Mouse (Mus musculus) kidney, postnatal 0 days (tissue): ENCODE data around the gene Mgat1. TPM values are rescaled to one million over a fixed set of nuclear protein-coding genes. Genes with fewer than 3 reads are reported as not detected.

Experiments
- ATAC-seq: fragments of 200-750 bp; cut with Nextera tagmentation; replicated peaks from 2 replicates; pipeline ENCODE4 v1.8.0; 2017; ENCODE audit warnings: low read depth, moderate number of reproducible peaks, moderate TSS enrichment, moderate library complexity; ENCODE audit not compliant: low FRiP score
- DNase-seq: peaks from one replicate; pipeline ENCODE4 v3.0.0-alpha.2; 2016; ENCODE audit warnings: low spot score
- H3K27ac ChIP-seq: fragments of 300-500 bp; sonication (generic); 2 replicates; pipeline ENCODE4 v1.5.1; 2014; ENCODE audit warnings: mild to moderate bottlenecking
- H3K27me3 ChIP-seq: fragments of 300-500 bp; sonication (generic); 2 replicates; pipeline ENCODE4 v1.6.1; 2014; ENCODE audit warnings: low read length, mixed read lengths; ENCODE audit not compliant: insufficient read depth
- H3K36me3 ChIP-seq: fragments of 300-500 bp; sonication (generic); 2 replicates; pipeline ENCODE4 v1.6.1; 2014; ENCODE audit warnings: low read length, mixed read lengths; ENCODE audit not compliant: insufficient read depth
- H3K4me1 ChIP-seq: fragments of 300-500 bp; sonication (generic); replicated peaks from 2 replicates; pipeline ENCODE4 v1.6.1; 2014; ENCODE audit warnings: antibody characterized with exemption, low read length, mixed read lengths; ENCODE audit not compliant: insufficient read depth
- H3K4me2 ChIP-seq: fragments of 300-500 bp; sonication (generic); 2 replicates; pipeline ENCODE4 v1.6.1; 2014; ENCODE audit warnings: mild to moderate bottlenecking, low read length, moderate library complexity, mixed read lengths
- H3K4me3 ChIP-seq: fragments of 300-500 bp; sonication (generic); replicated peaks from 2 replicates; pipeline ENCODE4 v1.5.1; 2014; ENCODE audit warnings: low read depth, low read length
- H3K9ac ChIP-seq: fragments of 300-500 bp; sonication (generic); 2 replicates; pipeline ENCODE4 v1.6.1; 2014; ENCODE audit warnings: low read depth, low read length
- H3K9me3 ChIP-seq: fragments of 300-500 bp; sonication (generic); replicated peaks from 2 replicates; pipeline ENCODE4 v1.6.1; 2016; ENCODE audit warnings: low read length, inconsistent platforms, mixed read lengths
- CTCF ChIP-seq: IDR thresholded peaks from 2 replicates; pipeline ENCODE4 v1.5.1; 2016; ENCODE audit warnings: antibody characterized with exemption, low read depth, mild to moderate bottlenecking, moderate library complexity
- whole genome bisulfite sequencing: fragments of 180-500 bp; shearing (Covaris S2); extraction: QIAGEN DNeasy Blood & Tissue Kit; methylation state at CpG from one replicate; pipeline ENCODE4 v1.1.7; 2014; 5-methylcytosine and 5-hydroxymethylcytosine counted together
- polyA plus RNA-seq: library from polyadenylated mRNA; unstranded; fragments of >200 nt; fragmentation: Nextera tagmentation; extraction: Ambion mirVana; gene quantifications from 2 replicates; pipeline ENCODE4 v1.2.1, GENCODE M21; 2015

Mgat1 gene
- polyA plus RNA-seq, 1 experiment from 2014 or later: 75.2 TPM

DNA sequence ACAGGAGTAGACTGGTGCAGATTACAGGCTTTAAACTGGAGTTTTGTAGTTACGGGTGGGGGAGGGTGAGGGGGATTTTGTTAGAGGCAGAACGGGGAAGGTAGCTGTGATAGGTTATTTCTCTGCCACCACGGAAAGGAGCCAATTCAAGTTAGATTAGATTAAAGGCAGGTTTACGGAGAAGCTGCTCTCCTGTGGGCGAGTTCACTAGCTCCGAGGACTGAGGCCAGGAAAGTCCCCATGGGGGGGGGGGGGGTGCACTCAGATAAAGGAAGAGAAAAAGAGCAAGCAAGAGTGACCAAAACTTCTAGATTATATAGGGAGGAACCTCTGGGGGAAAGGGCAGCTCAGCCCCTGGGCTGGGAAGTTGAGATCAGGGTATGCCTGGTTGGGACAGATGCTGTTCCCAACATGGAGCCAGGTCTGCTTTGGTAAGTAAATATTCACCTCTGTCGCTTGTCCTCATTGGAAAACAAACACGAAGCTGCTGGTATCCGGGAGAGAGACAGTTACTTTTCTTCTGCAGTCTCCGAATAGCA lies 41.4 kb upstream of the Mgat1 start:
- no peak for TF ChIP-seq CTCF
- DNase-seq (no peak), ATAC-seq (peak; percentile 16; the same call in 1 of the 2 replicates)
- H3K4me3 ChIP-seq: peak overlapping the region; percentile 72
- no peaks in the 10 kb centered on the region for H3K9me3 ChIP-seq
- peaks cover 13% of the 10 kb centered on the region for H3K4me1 ChIP-seq
- 0 out of 2 replicates have a peak, but pooled peaks cover 2% of the 10 kb centered on the region for H3K36me3 ChIP-seq
- H3K27ac ChIP-seq: peak overlapping the region; percentile 96
- H3K4me2 ChIP-seq: peak overlapping the region; percentile 85
- H3K9ac ChIP-seq: peak overlapping the region; percentile 91
- H3K27me3 ChIP-seq: no peaks in the 10 kb centered on the region
- 3% methylated on average over 10 of the region's 10 CpGs for WGBS

DNA sequence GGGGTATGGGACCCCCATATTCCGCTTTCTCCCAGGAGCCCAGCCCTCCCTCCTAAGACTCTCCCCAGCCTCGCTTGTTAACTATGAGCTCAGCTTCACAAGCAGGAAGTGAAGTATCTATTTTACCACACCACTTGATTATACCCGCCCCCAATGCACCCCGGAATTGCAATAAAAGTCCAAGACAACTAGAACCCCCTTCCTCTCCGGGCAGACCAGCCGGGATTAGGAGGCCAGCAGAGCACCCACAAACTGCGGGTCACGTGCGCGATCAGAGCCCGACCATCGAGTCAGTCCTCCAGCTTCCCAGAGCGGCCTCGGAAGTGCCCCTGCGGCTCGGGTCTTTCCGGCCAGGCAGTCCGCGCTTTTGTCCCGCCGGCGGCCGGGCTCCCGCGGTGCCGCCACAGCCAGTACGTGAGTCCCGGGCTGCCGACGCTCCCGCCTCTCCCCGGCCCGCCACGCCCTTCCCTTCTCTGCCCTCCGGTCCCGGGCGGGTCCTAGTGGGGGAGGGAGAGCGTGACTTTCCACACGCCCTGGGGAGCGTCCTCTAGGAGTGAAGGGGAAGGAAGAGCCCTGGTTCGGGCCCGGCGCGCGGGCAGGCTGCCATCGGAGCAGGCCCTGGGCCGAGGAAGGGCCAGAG lies 40.7 kb upstream of the Mgat1 start, which contains the start of gene Zfp62:
Zfp62 (plus strand) TSS at position 164 of the 640 bp plus-strand sequence.
- Histone ChIP-seq H3K27ac (peak within 1 kb of the TSS; percentile 96), H3K9ac (peak within 1 kb of the TSS; percentile 91), H3K4me1 (peaks cover 13% of the 10 kb centered on the region), H3K36me3 (0 out of 2 replicates have a peak, but pooled peaks cover 4% of the 10 kb centered on the region), H3K9me3 (no peaks in the 10 kb centered on the region), H3K4me3 (peak within 1 kb of the TSS; percentile 72), H3K27me3 (no peaks in the 10 kb centered on the region), H3K4me2 (peak within 1 kb of the TSS; percentile 85)
- WGBS: under 1% methylated on average over 45 of the region's 47 CpGs
- ATAC-seq (peak; percentile 93), DNase-seq (peak; percentile 94)
- TF ChIP-seq CTCF: no peak

DNA sequence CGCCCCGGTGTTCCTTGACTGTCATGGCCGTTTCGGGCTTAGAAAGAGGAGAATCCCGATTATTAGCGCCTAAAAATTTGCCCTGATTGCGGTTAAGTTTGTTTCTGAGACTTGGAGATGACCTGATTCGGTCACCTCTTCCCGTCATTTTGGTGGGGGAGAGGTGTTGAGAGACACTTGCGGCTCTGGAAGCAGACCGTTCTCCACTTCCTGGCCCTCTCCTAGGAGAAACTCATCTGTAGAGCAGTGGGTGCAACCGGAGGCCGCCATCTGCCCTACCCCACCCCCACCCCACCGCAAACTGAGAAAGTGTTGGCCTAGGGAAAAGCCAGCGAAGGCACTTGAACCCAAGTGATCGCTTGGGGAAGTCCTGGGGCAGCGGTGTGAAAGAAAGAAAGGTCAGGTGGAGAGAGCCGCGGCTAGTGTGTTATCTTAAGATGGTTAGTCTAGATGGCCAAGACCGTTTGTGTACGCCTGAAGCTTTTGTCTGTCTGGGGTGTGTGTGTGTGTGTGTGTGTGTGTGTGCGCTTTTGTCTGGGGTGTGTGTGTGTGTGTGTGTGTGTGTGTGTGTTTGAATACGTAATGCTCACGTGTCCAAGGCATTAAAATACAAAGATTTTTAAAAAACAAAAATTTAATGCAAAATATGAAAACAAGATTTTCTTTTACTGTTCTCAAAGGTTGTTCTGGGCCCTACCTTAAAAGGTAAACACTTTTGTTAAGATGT lies 40.1 kb upstream of the Mgat1 start:
- peak overlapping the region; percentile 91 for H3K9ac ChIP-seq
- DNase-seq: peak; percentile 69
- no peaks in the 10 kb centered on the region for H3K9me3 ChIP-seq
- peak; percentile 75 for ATAC-seq
- 0 out of 2 replicates have a peak, but pooled peaks cover 4% of the 10 kb centered on the region for H3K36me3 ChIP-seq
- H3K4me1 ChIP-seq: peaks cover 13% of the 10 kb centered on the region
- no peak for TF ChIP-seq CTCF
- H3K4me2 ChIP-seq: peak overlapping the region; percentile 85
- peak overlapping the region; percentile 96 for H3K27ac ChIP-seq
- peak overlapping the region; percentile 72 for H3K4me3 ChIP-seq
- WGBS: under 1% methylated on average over 24 of the region's 24 CpGs
- H3K27me3 ChIP-seq: no peaks in the 10 kb centered on the region

DNA sequence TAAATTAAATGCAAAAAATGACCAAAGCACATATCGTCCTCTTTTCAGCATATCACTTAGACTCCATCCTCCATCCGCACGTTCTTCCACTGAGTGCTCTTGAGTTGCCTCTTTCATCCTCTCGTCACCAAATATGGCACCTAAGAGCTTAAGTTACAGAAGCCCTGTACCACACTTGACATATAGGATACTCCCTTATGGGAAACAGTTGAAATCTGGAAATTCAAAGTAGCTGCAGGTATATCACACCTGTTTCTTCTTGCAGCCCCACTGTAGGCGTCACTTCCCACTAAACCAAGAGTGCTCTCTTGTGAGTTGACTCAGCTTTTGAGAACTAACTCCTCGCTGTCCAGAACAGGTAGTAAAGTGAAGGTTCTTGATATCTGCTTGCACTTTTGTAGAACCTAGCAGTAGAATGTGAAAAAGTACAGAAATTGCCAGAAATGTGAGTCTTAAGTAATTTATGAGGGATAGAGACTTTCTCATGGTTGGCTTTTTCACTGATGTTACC lies 38.9 kb upstream of the Mgat1 start:
- TF ChIP-seq CTCF: no peak
- no peak for ATAC-seq

DNA sequence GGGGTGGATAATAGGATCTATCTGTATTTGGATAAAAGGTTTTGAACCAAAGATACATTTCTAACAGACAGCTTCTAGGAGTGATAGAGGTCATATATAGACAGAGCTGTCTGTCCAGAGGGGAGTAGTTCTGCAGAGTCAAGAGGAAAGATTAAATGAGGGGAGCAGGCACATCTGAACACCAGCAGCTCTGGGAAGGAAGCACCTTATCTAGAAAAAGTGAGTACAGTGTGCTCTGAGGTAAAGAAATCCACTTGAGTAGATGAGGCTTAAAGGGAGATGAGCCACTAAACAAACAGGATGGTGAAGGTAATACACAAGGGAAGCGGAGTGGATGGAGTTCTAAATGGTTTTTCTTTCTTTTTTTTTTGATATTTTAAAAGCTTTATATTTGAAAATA lies 36.5 kb upstream of the Mgat1 start:
- Histone ChIP-seq H3K4me1 (peaks cover 13% of the 10 kb centered on the region), H3K4me2 (no peak overlapping the region), H3K4me3 (no peak overlapping the region), H3K9me3 (no peaks in the 10 kb centered on the region), H3K36me3 (0 out of 2 replicates have a peak, but pooled peaks cover 4% of the 10 kb centered on the region), H3K27me3 (no peaks in the 10 kb centered on the region), H3K27ac (no peak overlapping the region), H3K9ac (no peak overlapping the region)
- DNase-seq: no peak
- no peak for ATAC-seq
- 93% methylated on average over 1 of the region's 1 CpGs for WGBS
- TF ChIP-seq CTCF: no peak

More for the DNA sequence above, 38.9 kb upstream of the Mgat1 start:
- no peak for DNase-seq
- Histone ChIP-seq H3K27ac (no peak overlapping the region), H3K27me3 (no peaks in the 10 kb centered on the region), H3K36me3 (0 out of 2 replicates have a peak, but pooled peaks cover 4% of the 10 kb centered on the region), H3K4me1 (peaks cover 13% of the 10 kb centered on the region), H3K9ac (no peak overlapping the region), H3K4me2 (peak overlapping the region; percentile 85), H3K9me3 (no peaks in the 10 kb centered on the region), H3K4me3 (no peak overlapping the region)
- 77% methylated on average over 6 of the region's 6 CpGs for WGBS

DNA sequence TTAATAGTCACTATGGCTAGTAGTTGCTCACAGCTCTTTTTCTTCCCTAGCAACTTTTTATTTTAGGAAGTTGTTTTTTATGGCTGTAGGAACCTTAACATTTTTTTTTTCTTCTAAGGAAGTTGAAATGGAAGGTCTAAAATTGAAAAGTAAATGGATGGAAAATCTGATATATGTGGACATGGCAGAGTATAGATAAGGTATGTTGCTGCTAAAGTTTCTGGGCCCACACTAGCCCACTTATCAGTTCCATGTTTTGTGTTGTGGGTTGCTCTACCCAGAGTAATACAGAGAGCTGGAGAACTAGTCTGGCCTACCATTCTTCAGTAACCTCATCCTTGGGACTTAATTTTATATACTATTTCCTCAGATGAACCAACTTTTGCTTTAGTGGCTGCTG lies 31.4 kb upstream of the Mgat1 start:
- no peaks in the 10 kb centered on the region for H3K9me3 ChIP-seq
- H3K9ac ChIP-seq: no peak overlapping the region
- 0 out of 2 replicates have a peak, but pooled peaks cover 5% of the 10 kb centered on the region for H3K4me1 ChIP-seq
- H3K27me3 ChIP-seq: no peaks in the 10 kb centered on the region
- TF ChIP-seq CTCF: no peak
- H3K4me2 ChIP-seq: no peak overlapping the region
- no peak for DNase-seq
- ATAC-seq: no peak
- no peak overlapping the region for H3K27ac ChIP-seq
- no peak overlapping the region for H3K4me3 ChIP-seq
- H3K36me3 ChIP-seq: peaks cover 40% of the 10 kb centered on the region
